Mouse (Mus musculus) adrenal gland, adult (tissue): ENCODE measurements around the gene Irgm2.

Source experiments
- DNase-seq, 2 experiments: peaks; one replicate each; pipeline ENCODE4 v3.0.0; 2022 to 2023; ENCODE audit warnings: low spot score in 1 of 2; ENCODE audit not compliant: inconsistent age in 2 of 2

The Irgm2 gene

DNA sequence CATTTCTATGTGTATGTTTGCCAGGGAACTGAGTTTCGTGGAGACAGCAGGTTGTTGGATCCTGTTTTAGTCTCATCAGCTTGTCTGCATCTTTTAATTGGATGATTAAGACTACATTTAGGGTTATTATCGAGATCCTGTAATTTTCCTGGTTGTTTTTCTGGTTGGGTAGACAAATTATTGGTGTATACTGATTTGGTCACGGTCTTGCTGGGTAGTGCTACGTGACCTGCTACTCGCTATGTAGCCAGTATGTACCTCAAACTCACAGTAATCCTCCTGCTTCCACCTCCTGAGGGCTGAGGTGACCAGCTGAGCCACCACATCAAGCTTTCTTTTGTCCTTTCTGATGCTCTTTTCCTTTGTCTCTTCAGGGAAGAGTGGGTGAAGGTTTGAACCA is 58.4 kb downstream of the Irgm2 start:
- no peak for DNase-seq

DNA sequence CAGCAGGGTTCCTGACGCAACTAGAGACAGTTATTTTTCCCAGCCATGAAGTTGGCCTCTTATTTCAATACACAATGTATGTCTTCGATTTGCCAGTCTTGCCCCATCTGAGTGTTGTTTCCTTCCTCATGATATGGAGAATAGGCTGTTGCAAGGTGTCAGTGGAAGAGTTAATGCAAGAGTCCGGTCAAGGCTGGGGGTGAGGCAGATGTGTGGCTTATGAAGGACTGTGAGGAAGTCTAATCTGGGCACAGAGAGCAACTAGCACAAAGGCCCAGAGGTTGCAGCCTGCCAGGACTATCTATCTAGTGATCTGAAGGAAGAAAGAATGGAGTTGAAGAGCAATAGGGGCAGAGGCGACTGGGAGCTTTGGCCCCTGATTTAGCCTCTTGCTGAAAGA is 60.7 kb downstream of the Irgm2 start:
- DNase-seq, result no peak

- no peak for DNase-seq
These were observed 62.4 kb downstream of the Irgm2 start for GRCm38 (mm10) chr11:58261826-58262225.

GRCm38 (mm10) chr11:58262336-58262735 is 62.9 kb downstream of the Irgm2 start:
- no peak for DNase-seq

GRCm38 (mm10) chr11:58263516-58263915 is 64.1 kb downstream of the Irgm2 start:
- DNase-seq, result no peak

GRCm38 (mm10) chr11:58264546-58264945 is 65.1 kb downstream of the Irgm2 start:
- no peak for DNase-seq

DNA sequence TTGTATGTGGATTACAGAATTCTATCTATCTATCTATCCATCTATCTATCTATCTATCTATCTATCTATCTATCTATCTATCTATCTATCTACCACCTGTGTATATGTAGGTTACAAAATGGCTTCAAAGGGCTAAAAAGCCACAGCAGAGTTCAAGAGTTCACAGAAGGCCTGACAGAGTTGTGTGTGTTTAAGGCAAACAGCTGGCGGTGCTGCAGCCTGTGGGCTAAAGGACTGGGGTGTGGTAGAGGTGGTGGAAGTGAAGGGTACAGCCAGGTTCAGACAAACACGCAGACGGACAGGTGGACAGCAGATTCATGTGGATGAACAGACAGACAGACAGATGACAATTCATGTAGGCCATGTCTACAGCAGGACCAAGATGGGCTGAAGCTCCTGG is 68.9 kb downstream of the Irgm2 start:
- DNase-seq, result no peak
